Mouse (Mus musculus): Measurements from ENCODE around the gene Car12. TPM values are rescaled to one million over a fixed set of nuclear protein-coding genes. Genes with fewer than 3 reads are reported as not detected.
A peak's percentile ranks its signal among the peaks of the same experiment; 100 is the strongest.

Gene Car12
- total RNA-seq, 2 experiments from 2014 or later = 11.8 to 15.0 TPM

DNA sequence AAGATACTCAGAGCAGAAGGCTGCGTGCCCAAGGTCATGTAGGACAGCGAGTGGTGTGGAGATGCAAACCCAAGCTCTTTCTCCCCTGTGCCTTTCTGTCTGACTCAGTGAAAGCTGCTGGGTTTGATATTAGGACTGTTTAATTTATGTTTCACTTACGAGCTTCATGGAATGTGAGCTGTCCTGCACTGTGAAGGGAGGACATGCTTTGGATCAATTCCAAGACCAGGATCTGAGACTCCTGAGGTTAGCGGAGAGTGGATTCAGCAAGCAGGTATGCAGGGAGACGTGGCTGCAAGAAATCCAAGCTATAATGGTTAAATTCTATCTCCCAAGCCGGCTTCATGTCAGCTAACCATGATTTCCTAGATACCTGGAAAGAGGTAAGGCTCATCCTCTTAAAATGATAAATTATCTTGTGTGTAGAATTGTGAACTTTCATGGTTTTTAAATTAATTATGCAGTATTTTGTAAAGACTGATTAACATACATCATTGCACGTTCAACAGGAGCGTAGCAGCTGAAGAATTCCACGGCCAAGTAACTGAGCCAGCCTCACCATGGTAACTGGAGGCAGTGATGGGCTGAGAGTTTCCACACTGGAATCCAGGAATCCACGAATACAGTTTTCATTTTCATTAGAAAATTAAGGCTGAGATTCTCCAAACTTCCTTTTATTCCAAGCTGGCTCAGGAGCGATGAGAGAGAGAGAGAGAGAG lies 5.3 kb upstream of the Car12 start:
- DNase-seq (ENCODE audit: low spot score in 2 of 2) = peak in 1 of 2 experiments; percentile 39
- intact Hi-C loops (cut with DNase I) = loop anchor here (5.0 to 10.0 kb wide), 2 partner anchors 79 to 193 kb away; partner anchors contain the start of gene Fbxl22

- no peak for DNase-seq (ENCODE audit: low spot score in 2 of 2)
- intact Hi-C loops (cut with DNase I) = loop anchor here (5.0 to 10.0 kb wide), 2 partner anchors 78 to 194 kb away; partner anchors contain the start of gene Fbxl22
These were observed 4.5 kb upstream of the Car12 start for GRCm38 (mm10) chr9:66708816-66709555.

DNA sequence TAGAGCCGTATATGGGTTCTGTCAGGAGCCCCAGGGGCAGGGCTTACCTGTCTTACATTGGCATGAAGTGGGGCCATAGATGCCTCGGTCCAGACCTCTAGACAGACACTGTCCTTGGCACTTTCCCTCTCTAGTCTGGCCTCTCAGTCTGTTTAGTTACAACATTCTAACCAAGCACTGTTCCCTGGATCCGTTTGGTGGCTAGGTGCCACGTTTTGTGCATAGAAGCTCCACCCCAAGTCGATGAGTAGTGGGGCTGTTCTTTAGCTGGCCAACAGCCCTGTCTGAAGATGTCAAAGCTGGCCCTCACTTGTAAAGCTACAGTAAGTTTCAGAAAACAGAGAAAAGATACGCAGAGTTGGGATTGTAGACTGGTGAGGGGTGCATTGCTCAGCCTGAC lies 2.9 kb upstream of the Car12 start:
- intact Hi-C loops (cut with DNase I) = no loop called here

GRCm38 (mm10) chr9:66714022-66714515 lies 583 bp downstream of the Car12 start:
- no peak for DNase-seq (ENCODE audit: low spot score in 2 of 2)
- intact Hi-C loops (cut with DNase I) = no loop called here

More for the DNA sequence above, 2.9 kb upstream of the Car12 start:
- no peak for DNase-seq (ENCODE audit: low spot score in 2 of 2)

- no peak for DNase-seq (ENCODE audit: low spot score in 2 of 2)
- intact Hi-C loops (cut with DNase I) = no loop called here
These were observed 1.9 kb downstream of the Car12 start for GRCm38 (mm10) chr9:66715361-66715760.

- DNase-seq (ENCODE audit: low spot score in 2 of 2) = peak; percentile 57 to 84
- intact Hi-C loops (cut with DNase I) = no loop called here
These were observed 3.0 kb downstream of the Car12 start for GRCm38 (mm10) chr9:66716533-66716932.

- intact Hi-C loops (cut with DNase I) = no loop called here
These were observed 7.4 kb downstream of the Car12 start for GRCm38 (mm10) chr9:66720686-66721450.

GRCm38 (mm10) chr9:66722187-66722868 lies 8.8 kb downstream of the Car12 start:
- intact Hi-C loops (cut with DNase I) = no loop called here
- peak in 1 of 2 experiments; percentile 38 for DNase-seq (ENCODE audit: low spot score in 2 of 2)

More at GRCm38 (mm10) chr9:66720686-66721450, 7.4 kb downstream of the Car12 start:
- no peak for DNase-seq (ENCODE audit: low spot score in 2 of 2)

- DNase-seq (ENCODE audit: low spot score in 2 of 2) = no peak
- intact Hi-C loops (cut with DNase I) = no loop called here
These were observed 9.4 kb downstream of the Car12 start for GRCm38 (mm10) chr9:66722869-66723272.

DNA sequence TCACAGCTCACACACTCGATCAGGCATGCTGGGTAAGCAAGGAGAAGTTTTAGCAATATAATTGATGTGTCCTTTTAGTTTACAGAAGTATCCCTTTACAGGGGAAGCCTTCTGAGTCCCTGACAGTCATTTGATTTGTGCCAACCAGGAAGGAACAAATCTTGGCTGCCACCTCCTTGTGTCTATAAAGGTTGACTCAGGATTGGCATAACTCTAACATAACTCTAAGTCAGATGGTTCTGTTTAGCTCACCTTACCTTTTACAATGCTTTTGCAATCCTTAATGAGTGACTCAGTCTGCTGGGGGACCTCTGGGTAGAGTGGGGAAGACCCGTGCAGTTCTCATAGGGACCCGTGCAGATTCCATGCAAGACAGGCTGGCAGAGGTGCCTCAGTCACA lies 12.1 kb downstream of the Car12 start:
- intact Hi-C loops (cut with DNase I) = no loop called here

DNA sequence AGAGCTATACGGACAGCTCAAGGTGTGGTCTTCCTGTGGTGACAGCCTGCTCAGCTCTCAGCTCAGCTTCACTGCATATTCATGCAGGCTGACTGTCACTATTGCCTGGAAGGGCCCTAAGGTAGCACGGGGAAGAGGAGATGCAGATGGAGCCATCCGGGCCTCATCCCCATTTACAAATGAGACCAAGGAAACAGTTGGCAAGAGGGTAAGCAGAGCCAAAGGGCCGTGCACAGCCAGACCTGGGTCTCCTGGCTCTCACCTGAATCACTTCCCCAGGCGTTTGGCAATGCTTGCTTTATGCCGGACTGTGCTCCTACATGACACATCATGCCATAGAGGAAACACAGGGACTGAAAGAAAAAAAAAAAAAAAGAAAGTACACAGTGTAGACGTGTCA lies 13.8 kb downstream of the Car12 start:
- intact Hi-C loops (cut with DNase I) = no loop called here
- no peak for DNase-seq (ENCODE audit: low spot score in 2 of 2)

More for the DNA sequence above, 12.1 kb downstream of the Car12 start:
- DNase-seq (ENCODE audit: low spot score in 2 of 2) = no peak

DNA sequence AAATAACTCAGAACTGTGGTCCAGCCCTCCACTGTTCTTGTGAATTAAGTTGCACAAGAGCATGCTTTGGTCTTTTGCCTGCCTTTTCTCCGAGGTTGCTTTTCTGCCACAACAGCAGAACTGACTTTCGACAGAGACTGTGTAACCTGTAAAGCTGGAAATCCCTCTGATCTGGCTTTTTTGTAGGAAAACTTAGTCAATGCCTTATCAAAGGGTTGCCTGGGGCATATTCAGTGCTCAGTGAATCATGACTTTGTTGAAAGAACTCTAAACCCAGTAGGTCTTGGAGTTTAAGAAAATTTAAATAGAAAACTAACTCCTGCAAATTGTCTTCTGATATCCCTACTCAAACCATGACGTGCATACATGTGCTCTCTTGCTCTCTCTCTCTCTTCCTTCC lies 17.1 kb downstream of the Car12 start:
- intact Hi-C loops (cut with DNase I) = no loop called here
- DNase-seq (ENCODE audit: low spot score in 2 of 2) = no peak

- intact Hi-C loops (cut with DNase I) = no loop called here
- no peak for DNase-seq (ENCODE audit: low spot score in 2 of 2)
These were observed 17.8 kb downstream of the Car12 start for GRCm38 (mm10) chr9:66731284-66731683.

DNA sequence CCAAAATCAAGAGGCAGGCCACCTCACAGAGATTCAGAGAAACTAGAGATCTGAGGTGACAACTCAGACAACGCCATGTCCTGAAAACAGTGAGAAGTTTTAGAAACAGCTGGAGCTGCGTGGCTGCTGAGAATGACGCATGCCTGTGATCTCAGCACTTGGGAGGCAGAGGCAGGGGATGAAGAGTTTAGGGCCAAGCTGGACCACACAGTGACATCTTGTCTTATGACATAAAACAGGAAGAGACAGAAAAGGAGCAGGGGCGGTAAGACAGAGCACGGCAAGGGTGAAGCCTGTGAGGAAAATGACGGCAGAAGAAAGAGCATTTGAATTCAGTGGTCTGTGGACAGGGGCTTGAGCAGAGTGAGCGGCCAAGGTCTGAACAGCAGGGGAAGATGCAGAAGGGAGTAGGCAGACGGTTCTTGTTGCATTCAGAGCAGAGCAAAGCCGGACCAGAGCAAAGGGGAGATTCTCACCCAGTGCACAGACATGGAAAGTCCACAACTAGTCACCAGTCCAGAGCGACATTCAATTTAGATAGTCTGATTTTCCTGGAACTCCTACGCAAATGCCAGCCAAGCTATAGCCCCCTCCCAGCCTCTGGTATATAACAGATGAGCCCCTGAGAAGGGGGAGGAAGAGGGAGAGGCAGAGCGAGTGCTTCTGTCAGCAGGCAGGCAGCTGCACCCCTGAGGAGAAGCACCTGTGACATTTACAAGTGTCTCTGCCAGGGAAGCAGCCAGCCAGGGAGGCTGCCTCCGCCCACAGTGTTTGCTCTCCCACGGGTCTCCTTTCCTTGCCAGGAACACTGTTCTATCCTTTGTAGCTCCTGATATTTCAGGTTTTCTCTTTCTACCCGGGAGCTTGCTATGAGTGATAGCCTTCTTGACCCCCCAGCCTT lies 19.6 kb downstream of the Car12 start:
- intact Hi-C loops (cut with DNase I) = no loop called here
- DNase-seq (ENCODE audit: low spot score in 2 of 2) = peak; percentile 63 to 87

- DNase-seq (ENCODE audit: low spot score in 2 of 2) = no peak
- intact Hi-C loops (cut with DNase I) = no loop called here
These were observed 21.1 kb downstream of the Car12 start for GRCm38 (mm10) chr9:66734568-66734967.

- peak in 1 of 2 experiments; percentile 66 for DNase-seq (ENCODE audit: low spot score in 2 of 2)
These were observed 21.6 kb downstream of the Car12 start for GRCm38 (mm10) chr9:66735122-66735521.

DNA sequence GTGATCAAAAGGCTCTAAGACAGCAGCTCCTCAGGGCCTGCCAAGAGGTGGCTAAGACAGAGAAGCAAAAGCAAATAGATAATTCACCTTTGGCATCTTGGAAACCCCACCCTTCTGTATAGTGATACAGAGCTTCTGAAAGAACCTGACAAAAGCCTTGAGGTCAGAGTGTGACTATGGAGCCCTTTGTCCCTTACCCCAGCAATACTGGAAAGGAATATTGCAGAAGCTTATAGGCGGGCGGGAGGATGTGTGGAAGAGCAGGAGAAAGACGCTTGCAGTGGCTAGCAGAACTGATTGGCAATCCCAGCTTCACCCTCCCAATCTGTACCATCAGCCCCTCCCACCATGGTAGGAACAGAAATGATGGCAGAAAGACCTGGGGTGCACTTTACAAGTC lies 22.5 kb downstream of the Car12 start:
- intact Hi-C loops (cut with DNase I) = no loop called here
- DNase-seq (ENCODE audit: low spot score in 2 of 2) = no peak

More at GRCm38 (mm10) chr9:66735122-66735521, 21.6 kb downstream of the Car12 start:
- intact Hi-C loops (cut with DNase I) = loop anchor here (1.0 kb wide), 1 partner anchor 75 kb away; no protein-coding TSS in a partner anchor

DNA sequence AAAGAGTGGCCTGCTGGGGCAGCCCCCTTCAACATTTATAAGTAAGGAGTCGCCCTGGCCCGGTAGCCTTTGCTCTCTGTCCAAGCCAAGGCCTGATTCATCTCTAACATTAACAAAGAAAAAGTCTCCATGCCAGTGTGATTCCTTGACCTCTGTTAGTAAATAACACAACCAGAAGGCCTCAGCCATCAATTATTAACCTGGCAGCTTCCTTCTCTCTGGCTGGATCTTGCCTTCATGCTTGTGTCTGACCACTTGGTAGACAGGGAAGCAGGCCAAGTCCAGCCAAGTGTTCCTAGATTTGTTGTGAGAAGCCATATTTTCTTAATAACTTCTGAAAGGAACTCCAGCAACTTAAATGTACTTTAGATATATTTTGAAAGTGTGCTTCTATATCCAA lies 23.1 kb downstream of the Car12 start:
- no peak for DNase-seq (ENCODE audit: low spot score in 2 of 2)
- intact Hi-C loops (cut with DNase I) = no loop called here

Measured in left cerebral cortex, postnatal 25 days (tissue).